Mouse (Mus musculus) megakaryocyte, embryonic 14.5 days (primary cell): ENCODE data around the gene Irs1.

ENCODE experiments used
- FLI1 ChIP-seq: IDR thresholded peaks from 2 replicates; pipeline ENCODE4 v1.6.1; 2012; ENCODE audit warnings: low read length, inconsistent platforms, mixed read lengths
- GATA1 ChIP-seq: IDR thresholded peaks from 3 replicates; pipeline ENCODE4 v1.6.1; 2012; ENCODE audit warnings: mixed read lengths, low read length, inconsistent platforms, borderline replicate concordance

- no peak for TF ChIP-seq GATA1
- no peak for TF ChIP-seq FLI1
Observed at GRCm38 (mm10) chr1:82207511-82207910, 83.7 kb downstream of the Irs1 start.
